In the genomic region with DNA sequence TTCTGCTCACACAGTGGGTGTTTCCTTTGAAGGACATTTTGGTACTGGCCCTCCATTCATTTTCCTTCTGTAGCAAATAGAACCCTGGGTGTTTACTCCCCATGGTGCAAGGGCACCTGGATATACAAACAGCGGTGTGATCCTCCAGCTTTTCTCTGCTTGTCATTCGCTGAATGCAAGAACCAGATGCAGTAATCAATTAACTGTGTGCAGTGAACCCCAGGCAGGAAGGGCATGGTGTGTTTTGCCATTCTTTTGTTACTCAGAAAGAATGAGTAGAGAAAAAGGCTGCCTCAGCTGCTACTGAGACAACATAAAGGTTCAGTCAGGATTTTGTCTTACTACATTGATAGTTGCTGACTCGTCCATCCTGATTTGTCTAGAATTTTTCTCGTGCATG, we compare ENCODE assay signal across 19 mouse cellular contexts.
A peak's percentile ranks its signal among the peaks of the same experiment; 100 is the strongest.
DNase-seq lines count a peak whose midpoint lies in the region; ATAC-seq lines count a peak whose summit lies in the region.
"Had no signal": no experiment of that assay in that cellular context is flagged by ENCODE, and none has a peak within 500 bp of the region (broad histone marks: within the 10 kb centered on the region; RNA-seq: fewer than 3 reads in every experiment).

No protein-coding gene starts in this region.

- H3K4me1 ChIP-seq in forebrain, embryonic 12.5 days = no peaks in the 10 kb centered on the region; the same call in 1 of the 2 replicates
- H3K4me1 ChIP-seq in forebrain, embryonic 16.5 days (replicated peaks; ENCODE audit: control insufficient read depth, insufficient read depth, low read length) = no peaks in the 10 kb centered on the region
- no peaks in the 10 kb centered on the region for H3K4me1 ChIP-seq in neural tube, embryonic 12.5 days
- H3K4me1 ChIP-seq: liver, embryonic 13.5 days; megakaryocyte, embryonic 14.5 days; midbrain, embryonic 15.5 days had no signal

- 28% methylated on average over 4 of the region's 4 CpGs for WGBS in forebrain, embryonic 12.5 days
- WGBS in forebrain, embryonic 16.5 days = 15% methylated on average over 4 of the region's 4 CpGs
- WGBS in neural tube, embryonic 12.5 days = 20% methylated on average over 4 of the region's 4 CpGs

- no peaks in the 10 kb centered on the region for H3K36me3 ChIP-seq in forebrain, embryonic 12.5 days (replicated peaks)
- H3K36me3 ChIP-seq in forebrain, embryonic 16.5 days (ENCODE audit: control insufficient read depth, insufficient read depth) = no peaks in the 10 kb centered on the region
- no peaks in the 10 kb centered on the region for H3K36me3 ChIP-seq in neural tube, embryonic 12.5 days
- H3K36me3 ChIP-seq: liver, embryonic 13.5 days; midbrain, embryonic 15.5 days had no signal

- ATAC-seq in forebrain, embryonic 12.5 days (ENCODE audit: low FRiP score) = peak; percentile 44; the same call in 1 of the 2 replicates
- no peak for ATAC-seq in forebrain, embryonic 16.5 days
- ATAC-seq in neural tube, embryonic 12.5 days (ENCODE audit: low FRiP score, low read depth) = peak; percentile 71
- ATAC-seq: midbrain, embryonic 15.5 days had no signal

- peak; percentile 7 for DNase-seq in Muller cell, postnatal 12 days (ENCODE audit: inconsistent ontology term)
- peak; percentile 56 for DNase-seq in embryo, embryonic 10 days (ENCODE audit: low spot score)
- DNase-seq in adrenal gland, postnatal 25 days = no peak
- DNase-seq in gastrocnemius, postnatal 36 days = no peak
- DNase-seq: adrenal gland, postnatal 10 days; cerebellum, adult 9-10 months; kidney, adult 11 months; kidney, postnatal 4 days; liver, embryonic 13.5 days; lung, embryonic 14.5 days; right cerebral cortex, postnatal 25 days; spleen, adult 18-20 months had no signal

- H3K4me3 ChIP-seq in forebrain, embryonic 12.5 days (replicated peaks) = no peak overlapping the region
- no peak overlapping the region for H3K4me3 ChIP-seq in forebrain, embryonic 16.5 days (replicated peaks; ENCODE audit: low read length)
- no peak overlapping the region for H3K4me3 ChIP-seq in neural tube, embryonic 12.5 days
- H3K4me3 ChIP-seq: liver, embryonic 13.5 days; megakaryocyte, embryonic 14.5 days; midbrain, embryonic 15.5 days; myocyte had no signal

- intact Hi-C loops in gastrocnemius, postnatal 36 days (cut with DNase I) = no loop called here

- no peak overlapping the region for H3K27ac ChIP-seq in forebrain, embryonic 12.5 days
- no peak overlapping the region for H3K27ac ChIP-seq in forebrain, embryonic 16.5 days (ENCODE audit: low read length)
- H3K27ac ChIP-seq in neural tube, embryonic 12.5 days = no peak overlapping the region
- H3K27ac ChIP-seq: liver, embryonic 13.5 days; midbrain, embryonic 15.5 days had no signal

- no peaks in the 10 kb centered on the region for H3K9me3 ChIP-seq in forebrain, embryonic 12.5 days
- no peaks in the 10 kb centered on the region for H3K9me3 ChIP-seq in forebrain, embryonic 16.5 days (ENCODE audit: control insufficient read depth, low read length)
- no peaks in the 10 kb centered on the region for H3K9me3 ChIP-seq in neural tube, embryonic 12.5 days
- H3K9me3 ChIP-seq: liver, embryonic 13.5 days; megakaryocyte, embryonic 14.5 days; midbrain, embryonic 15.5 days had no signal

- no peak overlapping the region for H3K4me2 ChIP-seq in forebrain, embryonic 12.5 days
- H3K4me2 ChIP-seq in forebrain, embryonic 16.5 days (ENCODE audit: low read length) = no peak overlapping the region
- no peak overlapping the region for H3K4me2 ChIP-seq in neural tube, embryonic 12.5 days (replicated peaks)
- H3K4me2 ChIP-seq: heart, embryonic 11.5 days; liver, embryonic 13.5 days; lung, embryonic 14.5 days; midbrain, embryonic 15.5 days had no signal

- H3K9ac ChIP-seq in forebrain, embryonic 12.5 days = no peak overlapping the region
- H3K9ac ChIP-seq in forebrain, embryonic 16.5 days (replicated peaks; ENCODE audit: low read depth, low read length) = no peak overlapping the region
- no peak overlapping the region for H3K9ac ChIP-seq in neural tube, embryonic 12.5 days
- H3K9ac ChIP-seq: liver, embryonic 13.5 days; lung, embryonic 14.5 days; midbrain, embryonic 15.5 days had no signal

- H3K27me3 ChIP-seq in forebrain, embryonic 12.5 days = 0 out of 2 replicates have a peak, but pooled peaks cover 3% of the 10 kb centered on the region
- H3K27me3 ChIP-seq in forebrain, embryonic 16.5 days (replicated peaks; ENCODE audit: control insufficient read depth, insufficient read depth, low read length) = no peaks in the 10 kb centered on the region
- no peaks in the 10 kb centered on the region for H3K27me3 ChIP-seq in neural tube, embryonic 12.5 days (replicated peaks)
- H3K27me3 ChIP-seq: liver, embryonic 13.5 days; midbrain, embryonic 15.5 days had no signal

Comparison
In these comparisons a context has a peak if more than half of its experiments do, and no peak if none do; other contexts are left out.
1. DNase-seq: peak in Muller cell, postnatal 12 days (single experiment) and embryo, embryonic 10 days (single experiment); none in adrenal gland, postnatal 25 days (single experiment) and gastrocnemius, postnatal 36 days (0 of 2).